Mouse (Mus musculus): ENCODE results near the gene Acer2.

The Acer2 gene

GRCm38 (mm10) chr4:86957576-86958411 lies 83.6 kb downstream of the Acer2 start:
- 39% methylated on average over 14 of the region's 14 CpGs for WGBS

GRCm38 (mm10) chr4:86977272-86977671 lies 103.1 kb downstream of the Acer2 start:
- 74% methylated on average over 5 of the region's 5 CpGs for WGBS
